Mouse (Mus musculus) thymus, postnatal 36 days (tissue): ENCODE results near the gene D11Wsu47e.

Source experiments
- DNase-seq, 2 experiments: peaks; one replicate each; pipeline ENCODE4 v3.0.0; 2022; ENCODE audit warnings: mixed read lengths in 2 of 2

The D11Wsu47e gene

GRCm38 (mm10) chr11:113708629-113709213, 24.5 kb downstream of the D11Wsu47e start:
- DNase-seq = peak; percentile 11 to 23

DNA sequence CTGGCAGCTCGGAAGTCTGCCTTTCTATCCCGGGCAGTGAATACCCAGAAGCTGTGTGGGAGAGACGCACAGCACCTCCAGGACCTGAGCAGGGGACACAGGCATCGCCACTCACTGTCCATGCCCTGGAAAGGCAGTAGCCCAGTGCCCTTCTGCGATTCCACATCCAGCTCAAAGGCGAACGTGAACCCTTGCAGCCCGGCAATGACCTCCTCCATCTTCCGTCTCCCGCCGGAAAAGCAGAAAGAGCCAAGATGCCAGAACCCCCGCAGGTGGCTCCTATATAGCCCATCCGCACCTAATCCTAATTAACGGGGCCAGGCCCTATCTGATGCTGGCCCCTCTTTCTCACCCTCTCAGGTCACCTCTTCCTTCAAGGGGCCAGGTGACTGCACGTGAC, 25.1 kb downstream of the D11Wsu47e start:
- DNase-seq = no peak

- DNase-seq = peak; percentile 60 to 83
These were observed 25.6 kb downstream of the D11Wsu47e start, which contains the start of gene Cpsf4l for GRCm38 (mm10) chr11:113709731-113710256. Gene Cpsf4l (minus strand): TSS chr11:113710017.

- DNase-seq = peak; percentile 21 to 50
These were observed 26.1 kb downstream of the D11Wsu47e start for GRCm38 (mm10) chr11:113710257-113710777.

DNA sequence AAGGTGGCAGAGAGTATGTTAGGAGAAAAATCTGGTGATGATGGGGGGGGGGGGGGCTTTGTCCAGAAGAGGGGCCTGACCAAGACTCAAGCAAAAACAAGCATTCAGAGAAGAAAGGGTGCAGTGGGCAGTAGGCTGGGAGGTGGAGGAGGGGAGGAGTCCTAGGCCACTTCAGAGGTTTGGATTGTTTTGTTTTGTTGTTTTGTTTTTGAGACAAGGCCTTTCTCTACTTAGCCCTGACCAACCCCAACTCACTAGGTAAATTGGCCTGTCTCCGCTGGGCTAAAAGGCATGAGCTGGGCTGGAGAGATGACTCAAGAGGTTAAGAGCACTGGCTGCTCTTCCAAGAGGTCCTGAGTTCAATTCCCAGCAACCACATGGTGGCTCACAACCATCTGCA, 26.8 kb downstream of the D11Wsu47e start:
- DNase-seq = no peak

- peak; percentile 44 to 52 for DNase-seq
These were observed 31.0 kb downstream of the D11Wsu47e start for GRCm38 (mm10) chr11:113715078-113715674.

- no peak for DNase-seq
These were observed 31.9 kb downstream of the D11Wsu47e start for GRCm38 (mm10) chr11:113716132-113716531.

DNA sequence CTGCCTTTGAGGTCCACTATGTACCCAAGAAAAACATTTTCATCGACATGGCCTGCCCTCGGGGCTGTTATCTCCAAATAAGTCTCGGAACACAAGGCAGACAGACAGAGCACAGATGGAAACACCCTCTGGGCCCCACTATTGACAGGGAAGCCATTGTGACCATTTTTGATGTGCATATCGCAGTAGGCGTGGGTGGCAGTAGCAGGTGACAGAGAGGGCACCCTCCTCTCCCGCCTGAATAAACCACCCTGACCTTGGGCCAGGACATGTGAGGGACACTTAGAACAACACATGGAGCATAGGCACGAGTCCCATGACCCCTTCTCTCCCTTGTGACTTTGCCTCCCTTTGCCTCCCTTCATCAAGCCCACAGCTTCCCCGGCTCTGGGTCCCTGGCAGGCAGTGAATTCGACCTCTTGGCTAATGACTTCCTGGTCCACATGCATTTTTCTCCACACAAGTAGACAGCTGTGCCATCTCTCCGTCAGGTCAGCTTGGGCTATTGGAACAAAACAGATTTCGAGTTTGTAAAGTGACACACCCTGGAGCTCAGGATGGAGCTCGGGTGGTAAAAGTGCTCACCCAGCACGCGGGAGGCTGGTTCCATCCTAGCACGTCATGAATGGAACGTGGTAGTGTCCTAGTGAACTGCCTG, 33.7 kb downstream of the D11Wsu47e start:
- no peak for DNase-seq

DNA sequence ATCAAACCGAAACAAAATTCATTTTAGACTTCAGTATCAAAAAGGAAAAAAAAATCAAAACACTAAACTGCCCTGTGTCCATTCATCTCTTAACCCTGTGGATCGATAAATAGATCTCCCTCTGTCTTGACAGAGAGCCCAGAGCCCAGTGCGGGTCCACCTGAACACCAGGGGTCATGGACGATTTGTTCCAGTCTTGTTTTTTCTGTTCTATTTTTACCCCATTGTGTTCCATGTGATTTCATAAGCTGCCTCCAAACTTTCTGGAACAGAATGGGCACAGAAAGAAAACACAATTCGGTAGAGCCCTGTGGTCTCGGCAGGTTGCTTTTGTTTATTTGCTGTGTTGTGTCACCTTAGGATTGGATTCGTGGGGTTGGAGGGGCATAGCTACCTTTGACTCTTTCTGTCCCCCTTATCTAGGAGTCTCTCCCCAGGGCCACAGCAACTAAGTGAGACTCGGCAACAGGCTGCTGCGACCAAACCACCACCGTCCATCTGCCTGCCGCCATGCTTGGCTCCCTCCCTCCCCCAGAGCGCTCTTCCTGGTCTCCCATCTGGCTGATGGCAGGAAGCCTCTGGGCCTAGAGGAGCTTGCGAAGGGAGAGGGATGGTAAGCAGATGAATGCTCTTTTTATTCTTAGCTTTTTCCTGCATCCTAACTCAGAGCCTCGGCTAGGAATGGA, 38.3 kb downstream of the D11Wsu47e start:
- no peak for DNase-seq

- DNase-seq = no peak
These were observed 41.2 kb downstream of the D11Wsu47e start for GRCm38 (mm10) chr11:113725235-113726048.

DNA sequence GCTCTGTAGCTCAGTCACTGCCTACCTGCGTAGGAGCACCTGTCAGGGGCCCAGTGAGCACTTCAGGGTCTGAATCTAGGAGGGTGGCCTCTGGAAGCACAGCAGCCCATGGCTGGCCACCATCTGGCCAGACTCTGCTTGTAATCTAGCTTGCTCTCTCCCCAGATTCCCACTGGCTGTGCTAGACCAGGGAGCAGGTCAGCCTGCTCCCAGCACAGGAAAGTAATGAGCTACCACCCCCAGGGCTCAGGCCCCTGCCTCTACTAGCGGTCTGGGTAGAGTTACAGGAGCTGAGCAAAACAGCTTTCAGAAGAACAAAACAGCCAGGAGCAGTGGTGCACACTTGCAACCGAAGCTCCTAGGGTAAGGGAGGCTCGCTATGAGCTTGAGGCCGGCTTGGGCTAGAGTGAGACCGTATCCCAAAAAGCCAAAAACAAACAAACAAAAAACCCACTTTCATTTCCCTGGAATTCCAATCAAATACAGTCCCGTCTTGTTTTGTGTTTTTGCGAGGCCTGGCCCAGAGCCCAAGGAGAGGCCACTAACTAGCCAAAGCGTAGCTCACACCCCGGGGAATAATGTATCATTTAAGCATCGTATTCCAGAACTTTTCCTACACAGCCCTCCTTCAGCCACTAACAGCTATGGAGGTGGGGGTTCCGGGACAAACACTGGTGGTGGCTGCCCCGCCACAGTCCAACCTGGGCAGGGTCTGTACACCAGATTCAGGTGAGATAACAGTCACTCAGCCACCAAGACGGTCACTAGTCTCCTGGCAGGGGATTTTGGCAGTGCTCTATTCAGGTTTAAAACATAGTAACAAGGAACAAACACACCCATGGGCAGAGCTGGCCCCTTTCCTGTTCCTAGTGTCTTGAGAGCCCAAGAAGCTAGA, 43.0 kb downstream of the D11Wsu47e start:
- DNase-seq = no peak

DNA sequence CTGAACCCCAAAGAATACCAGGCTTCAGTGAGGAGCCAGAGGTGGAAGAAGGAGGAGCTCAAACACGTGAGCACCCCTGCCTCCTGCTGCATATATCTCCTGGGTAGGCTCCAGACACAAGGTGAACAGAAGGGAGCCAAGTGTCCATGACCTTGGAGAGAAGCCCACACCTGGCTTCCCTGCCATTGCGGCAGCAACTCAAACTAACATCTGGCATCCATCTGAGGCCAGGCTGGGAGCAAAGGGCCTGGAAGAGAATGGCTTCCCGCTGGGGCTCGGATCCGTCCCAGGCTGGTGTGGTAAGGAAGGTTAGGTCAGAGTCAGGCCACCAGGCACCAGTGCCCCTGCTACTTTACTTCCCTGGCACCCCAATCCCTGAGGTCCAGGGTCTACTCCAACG, 43.8 kb downstream of the D11Wsu47e start:
- no peak for DNase-seq

- DNase-seq = no peak
These were observed 45.0 kb downstream of the D11Wsu47e start for GRCm38 (mm10) chr11:113729239-113729638.

DNA sequence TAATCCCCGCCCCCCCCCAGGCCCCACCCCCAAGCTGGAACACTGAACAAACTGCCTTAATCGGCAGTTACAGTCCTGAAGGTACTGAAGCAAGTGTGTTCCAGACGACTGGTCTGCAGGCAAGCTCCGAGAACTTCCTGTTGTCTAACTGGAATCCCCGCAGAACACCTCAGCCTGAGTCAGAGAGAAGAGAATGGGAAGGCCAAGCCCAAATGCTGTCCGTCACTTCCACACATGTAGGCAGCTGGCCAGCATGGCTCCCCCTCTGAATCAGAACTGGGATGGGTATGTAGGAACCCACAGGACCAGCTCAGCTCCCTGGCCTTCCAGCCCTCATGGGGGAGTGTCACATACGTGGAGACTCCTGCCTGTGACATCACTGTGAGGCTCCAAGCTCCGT, 45.7 kb downstream of the D11Wsu47e start:
- DNase-seq = no peak

DNA sequence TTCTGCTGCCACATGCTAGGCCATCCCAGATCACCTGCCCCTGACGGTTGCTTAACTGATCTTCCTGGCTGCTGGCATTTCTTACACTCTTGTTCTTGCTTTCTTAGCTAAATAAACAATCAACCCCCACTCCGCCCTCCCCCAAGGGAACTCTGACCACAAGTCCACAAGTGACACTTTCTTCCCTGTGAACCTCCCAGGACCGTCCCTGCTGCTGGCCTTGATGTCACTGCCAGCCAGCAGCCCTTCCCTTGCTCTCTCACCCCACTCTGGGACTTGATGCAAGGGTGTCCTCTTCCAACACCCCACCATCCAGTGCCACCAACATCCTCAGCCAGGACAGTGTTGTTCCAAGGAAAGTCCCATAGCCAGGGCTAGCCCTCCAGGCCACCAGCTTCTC, 46.7 kb downstream of the D11Wsu47e start:
- DNase-seq = no peak

DNA sequence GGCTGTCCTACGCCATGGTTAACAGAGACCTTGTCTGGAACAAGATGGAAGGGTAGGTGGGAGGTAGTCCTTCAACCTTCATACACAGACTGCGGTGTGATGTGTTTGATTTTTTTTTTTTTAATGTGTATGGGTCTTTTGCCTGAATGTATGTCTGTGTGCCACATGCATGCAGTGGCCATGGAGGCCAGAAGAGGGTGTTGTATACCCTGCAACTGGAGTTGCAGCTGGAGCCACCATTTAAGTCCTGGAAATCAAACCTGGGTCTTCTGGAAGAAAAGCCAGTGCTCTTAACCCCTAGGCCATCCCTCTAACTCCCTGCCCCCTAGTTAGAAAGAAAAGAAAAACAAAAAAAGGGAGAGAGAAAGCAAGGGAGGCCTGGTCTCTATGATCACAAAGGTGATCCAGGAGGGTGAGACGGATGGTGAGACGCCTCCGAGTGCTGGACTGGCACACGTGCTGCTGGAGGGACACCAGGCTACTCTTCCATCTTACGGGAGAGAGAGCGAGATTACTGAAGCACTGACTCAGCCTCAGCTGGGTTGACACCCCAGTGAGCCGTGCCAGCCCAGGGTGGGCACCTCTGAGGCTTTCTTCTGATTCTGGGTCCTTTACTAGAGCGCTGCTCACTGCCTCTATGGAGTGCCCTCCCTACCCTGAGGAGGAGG, 47.9 kb downstream of the D11Wsu47e start:
- no peak for DNase-seq

GRCm38 (mm10) chr11:113733631-113734364, 49.6 kb downstream of the D11Wsu47e start:
- DNase-seq = no peak

GRCm38 (mm10) chr11:113735151-113735550, 50.9 kb downstream of the D11Wsu47e start:
- no peak for DNase-seq

- DNase-seq = no peak
These were observed 52.8 kb downstream of the D11Wsu47e start for GRCm38 (mm10) chr11:113736848-113737552.
